Mouse (Mus musculus) liver, adult 2 months (tissue): ENCODE results near the gene 1700024P04Rik. TPM values are rescaled to one million over a fixed set of nuclear protein-coding genes. Genes with fewer than 3 reads are reported as not detected.

ENCODE experiments used
- DNase-seq: peaks from one replicate; pipeline ENCODE4 v3.0.0-alpha.2; 2011; ENCODE audit warnings: low read depth, low spot score; ENCODE audit errors: extremely low read depth
- H3K27ac ChIP-seq: fragments of 200-500 bp; replicated peaks from 2 replicates; pipeline ENCODE4 v1.5.1; 2012; ENCODE audit warnings: low read depth, mild to moderate bottlenecking, control low read depth, inconsistent platforms, low read length; ENCODE audit not compliant: insufficient read depth
- H3K27me3 ChIP-seq: fragments of 200-500 bp; 2 replicates; pipeline ENCODE4 v1.6.1; 2012; ENCODE audit warnings: mild to moderate bottlenecking, moderate library complexity, low read length, inconsistent platforms; ENCODE audit not compliant: control insufficient read depth, insufficient read depth
- H3K36me3 ChIP-seq: fragments of 200-500 bp; 2 replicates; pipeline ENCODE4 v1.6.1; 2012; ENCODE audit warnings: low read length, inconsistent platforms; ENCODE audit not compliant: control insufficient read depth, insufficient read depth
- H3K4me1 ChIP-seq: fragments of 200-500 bp; 2 replicates; pipeline ENCODE4 v1.6.1; 2011; ENCODE audit warnings: low read length; ENCODE audit not compliant: control insufficient read depth, insufficient read depth
- H3K4me3 ChIP-seq: fragments of 200-500 bp; 2 replicates; pipeline ENCODE4 v1.5.1; 2011; ENCODE audit warnings: low read depth, mild to moderate bottlenecking, control low read depth, low read length, moderate library complexity; ENCODE audit not compliant: insufficient read depth
- H3K79me2 ChIP-seq: fragments of 200-500 bp; 2 replicates; pipeline ENCODE4 v1.6.1; 2012; ENCODE audit warnings: inconsistent platforms, mild to moderate bottlenecking, low read length, moderate library complexity; ENCODE audit not compliant: control insufficient read depth, insufficient read depth
- H3K9ac ChIP-seq: fragments of 200-500 bp; 2 replicates; pipeline ENCODE4 v1.6.1; 2012; ENCODE audit warnings: low read depth, mild to moderate bottlenecking, control low read depth, inconsistent platforms, low read length
- CTCF ChIP-seq: fragments of 200-500 bp; IDR thresholded peaks from 2 replicates; pipeline ENCODE4 v1.5.1; 2011; ENCODE audit warnings: low read depth, low read length, control low read depth
- POLR2A ChIP-seq: fragments of 200-500 bp; IDR thresholded peaks from 2 replicates; pipeline ENCODE4 v1.6.1; 2011; ENCODE audit warnings: low read length, control low read depth; ENCODE audit not compliant: insufficient read depth; ENCODE audit errors: extremely low read depth
- WGBS: fragments of 180-500 bp; shearing (Covaris S2); methylation state at CpG from one replicate; pipeline ENCODE4 v1.1.7; 2018; 5-methylcytosine and 5-hydroxymethylcytosine counted together
- polyA plus RNA-seq: library from polyadenylated mRNA; depleted of rRNA; stranded (reverse); fragments of >200 nt; gene quantifications from 2 replicates; pipeline ENCODE4 v1.2.3, GENCODE M21; 2012; rRNA removed
- total RNA-seq: library from RNA; depleted of rRNA; stranded (reverse); fragments of >200 nt; gene quantifications from 2 replicates; pipeline ENCODE4 v1.2.3, GENCODE M21; 2014; rRNA removed

The 1700024P04Rik gene
- total RNA-seq, result not detected in 2 replicates
- polyA plus RNA-seq, result not detected in 2 replicates

DNA sequence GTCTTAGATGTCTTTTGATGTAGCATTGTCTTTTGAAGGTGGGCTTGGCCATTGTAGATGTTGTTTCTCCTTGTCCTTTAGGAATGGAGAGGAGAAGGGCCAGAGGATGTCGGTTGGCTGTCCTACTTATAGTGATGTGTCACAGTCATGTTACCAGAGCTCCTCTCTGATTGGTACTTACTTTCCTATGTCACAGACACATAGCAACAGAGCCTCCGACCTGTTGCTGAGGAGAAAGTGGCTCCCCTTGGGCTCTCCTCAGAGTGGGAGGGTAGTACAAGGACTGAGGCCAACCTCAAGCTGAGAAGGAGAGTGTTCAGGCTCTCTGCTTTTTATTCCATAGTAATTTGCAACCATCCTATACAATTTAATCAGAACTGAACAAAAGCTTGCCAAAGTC is at the start of gene 1700024P04Rik:
1700024P04Rik (minus strand) TSS at position 101 of the 400 bp plus-strand sequence.
- Histone ChIP-seq H3K4me3 (no peak within 1 kb of the TSS), H3K27ac (no peak within 1 kb of the TSS), H3K27me3 (no peaks in the 10 kb centered on the region), H3K9ac (no peak within 1 kb of the TSS), H3K36me3 (no peaks in the 10 kb centered on the region), H3K79me2 (no peaks in the 10 kb centered on the region), H3K4me1 (no peaks in the 10 kb centered on the region)
- no peak for TF ChIP-seq CTCF
- no peak for TF ChIP-seq POLR2A
- WGBS, result 81% methylated on average over 2 of the region's 2 CpGs
- DNase-seq, result no peak

DNA sequence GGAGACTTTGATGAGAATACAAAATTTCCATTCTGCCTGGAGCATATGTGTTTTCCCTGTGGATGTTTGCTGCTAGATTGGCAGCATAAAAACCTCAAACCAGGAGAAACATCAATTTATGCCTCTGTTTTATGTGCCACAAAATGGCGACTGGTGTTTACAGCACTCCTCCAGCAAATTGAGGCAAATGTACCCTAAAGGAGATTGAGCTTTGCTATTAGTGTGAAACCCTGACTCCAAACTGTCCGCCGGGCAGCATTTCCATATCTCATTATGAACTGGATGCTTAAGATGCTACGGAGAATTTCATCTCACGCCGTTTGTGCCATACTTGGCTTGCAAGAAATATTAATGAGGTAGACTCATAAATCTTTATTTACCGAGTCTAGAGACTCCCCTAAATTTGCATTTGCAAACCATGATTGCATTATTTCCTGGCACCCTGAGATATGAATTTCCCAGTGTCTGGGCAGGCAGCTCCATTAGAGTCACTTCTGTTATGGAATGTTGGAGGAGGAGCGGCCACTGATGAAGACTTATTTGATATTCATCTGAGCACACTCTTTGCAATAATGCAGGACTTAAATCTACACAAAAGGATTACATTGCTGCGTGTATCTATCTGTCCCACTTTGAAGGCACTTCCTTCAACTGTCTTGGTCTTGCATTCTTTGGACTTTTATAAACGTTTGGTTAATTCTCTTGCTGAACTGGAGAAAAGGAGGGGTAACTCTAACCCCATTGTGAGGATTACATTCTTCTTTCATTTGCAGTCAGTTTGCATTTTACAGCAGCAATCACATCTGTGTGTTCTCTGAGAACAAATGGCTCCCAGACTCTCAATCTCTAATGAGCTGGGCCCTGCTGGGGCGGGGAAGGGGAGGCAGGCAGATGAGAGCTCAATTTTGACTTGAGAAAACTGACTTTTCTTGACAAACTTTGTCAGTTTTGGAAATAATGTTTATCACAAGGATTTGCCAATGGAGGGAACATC is 47.2 kb upstream of the 1700024P04Rik start:
- TF ChIP-seq POLR2A (no peak), CTCF (no peak)
- no peak for DNase-seq
- WGBS, result 89% methylated on average over 11 of the region's 11 CpGs
- Histone ChIP-seq H3K4me3 (no peak overlapping the region), H3K4me1 (no peaks in the 10 kb centered on the region), H3K27me3 (no peaks in the 10 kb centered on the region), H3K9ac (no peak overlapping the region), H3K36me3 (no peaks in the 10 kb centered on the region), H3K79me2 (no peaks in the 10 kb centered on the region), H3K27ac (no peak overlapping the region)

DNA sequence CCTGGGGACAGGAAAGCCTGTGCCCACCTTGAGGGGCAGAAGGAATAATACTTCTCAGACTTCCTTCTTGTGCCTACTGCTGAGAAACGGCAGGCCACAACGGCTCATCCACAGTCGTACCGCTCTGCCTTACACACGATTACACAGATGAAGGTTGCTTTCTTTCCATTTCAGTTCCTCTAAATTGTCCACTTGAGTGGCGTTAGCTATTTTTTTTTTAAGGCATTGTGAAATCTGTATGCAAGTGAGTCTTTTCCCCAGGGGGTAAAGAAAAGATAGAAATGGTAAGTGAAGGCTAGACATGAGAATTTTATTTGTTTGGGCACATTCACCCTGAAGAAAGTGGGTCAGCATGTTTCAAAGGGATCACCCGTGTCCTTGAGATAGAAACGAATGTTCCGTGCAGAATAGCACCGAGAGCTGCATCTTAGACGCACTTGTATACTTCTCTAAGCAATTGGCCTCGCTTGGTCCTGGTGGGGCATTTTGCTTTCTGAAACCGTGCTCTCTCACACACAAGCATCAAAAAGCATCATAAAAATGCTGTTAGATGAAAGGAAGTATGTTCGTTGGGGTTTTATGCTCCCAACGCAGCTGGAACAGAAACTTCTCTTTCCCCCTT is 46.3 kb upstream of the 1700024P04Rik start:
- no peaks in the 10 kb centered on the region for H3K27me3 ChIP-seq
- H3K4me3 ChIP-seq, result no peak overlapping the region
- no peaks in the 10 kb centered on the region for H3K4me1 ChIP-seq
- no peak for TF ChIP-seq CTCF
- no peak for TF ChIP-seq POLR2A
- no peaks in the 10 kb centered on the region for H3K36me3 ChIP-seq
- no peak overlapping the region for H3K27ac ChIP-seq
- DNase-seq, result no peak
- no peak overlapping the region for H3K9ac ChIP-seq
- H3K79me2 ChIP-seq, result no peaks in the 10 kb centered on the region
- WGBS, result 87% methylated on average over 15 of the region's 15 CpGs

DNA sequence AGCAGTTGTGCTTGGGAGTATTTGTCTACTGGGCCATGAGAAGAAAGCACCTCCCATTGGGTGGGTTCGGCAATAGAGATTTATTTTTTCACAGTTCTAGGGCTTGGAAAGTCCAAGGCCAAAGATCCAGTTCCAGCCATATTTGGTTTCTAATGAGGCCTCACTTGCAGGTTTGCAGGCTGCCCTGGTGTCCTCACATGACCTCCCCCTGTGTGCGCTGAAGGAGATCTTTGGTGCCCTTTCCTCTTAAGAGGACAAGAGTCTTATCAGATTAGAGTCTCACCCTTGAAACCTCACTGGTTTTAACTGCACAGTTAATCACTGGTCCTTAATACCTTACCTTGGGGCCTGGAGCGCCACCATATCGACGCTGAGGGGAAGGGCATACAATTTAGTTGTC is 40.9 kb upstream of the 1700024P04Rik start:
- no peak overlapping the region for H3K27ac ChIP-seq
- H3K27me3 ChIP-seq, result no peaks in the 10 kb centered on the region
- no peak overlapping the region for H3K4me3 ChIP-seq
- H3K79me2 ChIP-seq, result no peaks in the 10 kb centered on the region
- no peaks in the 10 kb centered on the region for H3K36me3 ChIP-seq
- no peak for TF ChIP-seq POLR2A
- no peak for TF ChIP-seq CTCF
- no peaks in the 10 kb centered on the region for H3K4me1 ChIP-seq
- no peak overlapping the region for H3K9ac ChIP-seq
- no peak for DNase-seq
- 95% methylated on average over 5 of the region's 5 CpGs for WGBS

DNA sequence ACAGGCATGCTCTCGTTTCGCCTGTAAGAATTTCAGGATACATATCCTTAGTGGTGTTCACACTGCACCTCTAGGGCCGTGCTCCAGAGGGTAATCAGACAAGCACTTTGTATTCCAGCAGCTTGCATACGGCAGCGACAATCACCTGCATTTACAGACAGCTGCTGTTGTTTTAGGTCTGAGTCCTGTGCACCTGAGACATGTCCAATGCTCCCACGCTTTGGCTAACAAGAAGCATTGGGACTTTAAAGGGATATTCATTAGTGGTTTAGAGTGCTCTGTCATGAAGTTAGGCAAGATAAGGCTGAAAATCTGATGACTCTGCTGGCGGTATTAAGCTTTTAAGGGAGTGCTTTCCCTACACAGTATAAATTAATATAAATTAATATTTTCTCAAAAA is 37.7 kb upstream of the 1700024P04Rik start:
- H3K4me3 ChIP-seq, result no peak overlapping the region
- WGBS, result 91% methylated on average over 7 of the region's 7 CpGs
- DNase-seq, result no peak
- H3K9ac ChIP-seq, result no peak overlapping the region
- TF ChIP-seq CTCF (no peak), POLR2A (no peak)
- no peaks in the 10 kb centered on the region for H3K36me3 ChIP-seq
- no peaks in the 10 kb centered on the region for H3K27me3 ChIP-seq
- no peak overlapping the region for H3K27ac ChIP-seq
- H3K4me1 ChIP-seq, result no peaks in the 10 kb centered on the region
- no peaks in the 10 kb centered on the region for H3K79me2 ChIP-seq

DNA sequence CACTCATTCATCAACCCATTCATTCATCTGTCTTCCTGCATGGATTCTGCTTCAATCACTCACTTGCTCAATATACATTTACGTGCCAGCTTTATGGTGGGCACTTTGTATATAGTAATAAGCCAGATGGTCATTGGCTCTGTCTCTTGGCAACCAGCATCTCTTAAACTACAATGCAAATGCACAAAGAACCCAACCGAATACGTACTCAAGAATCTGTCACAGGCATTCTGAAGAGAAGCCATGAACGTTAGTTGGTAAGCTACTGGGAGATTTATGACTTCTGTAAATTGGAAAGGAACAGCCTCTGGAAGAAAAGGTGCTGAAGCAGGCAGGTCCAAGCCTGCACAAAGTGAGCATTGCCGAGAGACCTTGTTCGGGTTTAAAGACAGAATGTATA is 36.8 kb upstream of the 1700024P04Rik start:
- DNase-seq, result no peak
- H3K9ac ChIP-seq, result no peak overlapping the region
- WGBS, result 90% methylated on average over 6 of the region's 6 CpGs
- no peak for TF ChIP-seq CTCF
- TF ChIP-seq POLR2A, result no peak
- H3K4me1 ChIP-seq, result no peaks in the 10 kb centered on the region
- H3K4me3 ChIP-seq, result no peak overlapping the region
- no peaks in the 10 kb centered on the region for H3K27me3 ChIP-seq
- no peaks in the 10 kb centered on the region for H3K36me3 ChIP-seq
- H3K79me2 ChIP-seq, result no peaks in the 10 kb centered on the region
- no peak overlapping the region for H3K27ac ChIP-seq
